Mouse (Mus musculus) cortical plate, adult 2 months (tissue): ENCODE results near the gene Tut4.

Experiments used
- CTCF ChIP-seq: fragments of 200-500 bp; IDR thresholded peaks from 2 replicates; pipeline ENCODE4 v1.5.1; 2011; ENCODE audit warnings: mild to moderate bottlenecking, control low read depth, low read length; ENCODE audit not compliant: insufficient read depth; ENCODE audit errors: extremely low read depth
- POLR2A ChIP-seq: fragments of 200-500 bp; IDR thresholded peaks from 2 replicates; pipeline ENCODE4 v1.6.1; 2011; ENCODE audit warnings: mild to moderate bottlenecking, low read length, control low read depth; ENCODE audit not compliant: insufficient read depth; ENCODE audit errors: extremely low read depth

- TF ChIP-seq POLR2A (no peak), CTCF (no peak)
Measured at GRCm38 (mm10) chr4:108593376-108593775, 134.2 kb downstream of the Tut4 start.
